Mouse (Mus musculus): ENCODE measurements around the gene Ephb2. TPM values are rescaled to one million over a fixed set of nuclear protein-coding genes. Genes with fewer than 3 reads are reported as not detected.

Ephb2 gene
- total and polyA plus RNA-seq, 3 experiments: 0.08 to 0.34 (median 0.33) TPM

DNA sequence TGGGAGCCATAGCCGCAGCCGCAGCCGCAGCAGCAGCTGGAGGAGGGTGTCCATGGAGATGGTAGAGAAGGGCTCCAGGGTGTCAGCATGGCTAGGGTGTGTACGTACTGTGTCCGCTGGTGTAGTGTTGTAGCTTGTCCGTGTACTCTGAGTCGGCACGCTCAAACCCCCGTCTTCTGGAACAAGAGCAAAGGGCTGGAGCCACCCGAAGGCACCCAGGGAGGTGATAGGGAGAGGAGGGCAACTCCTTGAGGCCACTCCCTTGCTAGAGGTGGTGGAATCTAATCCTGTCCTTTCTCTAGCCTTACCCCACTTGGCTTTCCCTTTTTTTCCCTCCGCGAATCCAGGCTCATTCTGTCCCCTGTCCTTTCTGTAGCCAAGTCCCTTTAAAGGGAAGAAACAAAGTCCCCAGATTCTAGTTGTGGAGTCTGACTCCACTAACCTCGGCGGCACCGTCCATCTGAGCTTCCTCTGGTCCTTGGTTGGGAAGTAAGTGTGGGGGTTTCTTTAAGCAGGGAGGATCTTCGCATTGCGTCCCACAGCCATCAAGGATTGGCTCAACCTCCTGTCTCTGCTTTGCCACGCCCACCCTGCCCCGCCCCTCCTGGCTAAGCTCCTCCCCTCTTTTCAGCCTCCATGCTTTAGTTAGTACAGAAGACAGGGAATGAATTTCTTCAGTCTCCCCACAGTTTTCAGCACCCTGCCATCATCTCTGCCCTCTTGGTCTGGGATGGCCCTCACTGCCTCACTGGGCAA is 163.3 kb downstream of the Ephb2 start:
- H3K36me3 ChIP-seq (replicated peaks): no peaks in the 10 kb centered on the region
- no peak for DNase-seq (ENCODE audit: low spot score)
- no peak overlapping the region for H3K4me3 ChIP-seq (ENCODE audit: low read depth, low read length)
- TF ChIP-seq GATA1 (IDR thresholded peaks at IDR 0.05; ENCODE audit: borderline replicate concordance, low read length) (no peak), CTCF (IDR thresholded peaks at IDR 0.05; ENCODE audit: low read depth, low read length) (no peak), GATA2 (IDR thresholded peaks at IDR 0.05; ENCODE audit: borderline replicate concordance, low read depth, low read length) (no peak), POLR2AphosphoS5 (IDR thresholded peaks at IDR 0.05; ENCODE audit: insufficient replicate concordance, low read depth, low read length) (no peak), TAL1 (conservative IDR thresholded peaks at IDR 0.05; ENCODE audit: low read depth, low read length) (no peak)
- ATAC-seq (ENCODE audit: extremely low read depth, insufficient number of reproducible peaks, low FRiP score, poor library complexity, severe bottlenecking): no peak
- peaks cover 7% of the 10 kb centered on the region; the same call in 1 of the 2 replicates for H3K4me1 ChIP-seq (ENCODE audit: insufficient read depth, low read depth, low read length)
- H3K27me3 ChIP-seq (ENCODE audit: insufficient read depth, low read length): peaks cover 3% of the 10 kb centered on the region
- H3K9me3 ChIP-seq (replicated peaks): no peaks in the 10 kb centered on the region

- H3K36me3 ChIP-seq (replicated peaks): no peaks in the 10 kb centered on the region
- TF ChIP-seq CTCF (IDR thresholded peaks at IDR 0.05; ENCODE audit: low read depth, low read length): no peak
- ATAC-seq (ENCODE audit: extremely low read depth, insufficient number of reproducible peaks, low FRiP score, poor library complexity, severe bottlenecking): no peak
- no peak for DNase-seq (ENCODE audit: low spot score)
- H3K9me3 ChIP-seq (replicated peaks): peaks cover 4% of the 10 kb centered on the region
- no peak overlapping the region for H3K4me3 ChIP-seq (ENCODE audit: low read depth, low read length)
- H3K27me3 ChIP-seq (ENCODE audit: insufficient read depth, low read length): no peaks in the 10 kb centered on the region; the same call in 1 of the 2 replicates
- H3K4me1 ChIP-seq (ENCODE audit: insufficient read depth, low read depth, low read length): peaks cover 11% of the 10 kb centered on the region
Observed at GRCm38 (mm10) chr4:136667757-136668156, 168.0 kb downstream of the Ephb2 start.

DNA sequence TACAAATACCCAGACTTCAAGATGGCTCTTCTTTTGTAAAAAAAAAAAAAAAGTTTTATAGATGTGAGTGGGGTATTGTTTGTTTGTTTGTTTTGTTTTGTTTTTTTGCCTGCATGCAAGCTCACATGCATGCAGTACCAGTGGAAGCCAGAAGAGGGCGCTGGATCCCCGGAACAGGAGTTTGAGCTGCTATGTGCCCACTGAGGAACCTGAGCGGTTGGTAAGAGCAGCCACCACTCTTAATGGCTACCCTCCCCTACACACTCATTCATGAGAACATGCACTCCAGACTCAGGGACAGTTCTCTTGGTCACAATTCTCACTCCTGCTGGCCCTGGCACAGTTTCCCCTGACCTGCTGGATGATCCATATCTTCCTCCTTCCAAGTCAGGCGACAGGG is 169.8 kb downstream of the Ephb2 start:
- Histone ChIP-seq H3K9me3 (replicated peaks) (peaks cover 4% of the 10 kb centered on the region), H3K27me3 (ENCODE audit: insufficient read depth, low read length) (no peaks in the 10 kb centered on the region; the same call in 1 of the 2 replicates), H3K4me3 (ENCODE audit: low read depth, low read length) (no peak overlapping the region), H3K36me3 (replicated peaks) (no peaks in the 10 kb centered on the region), H3K4me1 (ENCODE audit: insufficient read depth, low read depth, low read length) (peaks cover 14% of the 10 kb centered on the region)
- ATAC-seq (ENCODE audit: extremely low read depth, insufficient number of reproducible peaks, low FRiP score, poor library complexity, severe bottlenecking) (no peak), DNase-seq (ENCODE audit: low spot score) (no peak)
- TF ChIP-seq GATA2 (IDR thresholded peaks at IDR 0.05; ENCODE audit: borderline replicate concordance, low read depth, low read length) (no peak), CTCF (IDR thresholded peaks at IDR 0.05; ENCODE audit: low read depth, low read length) (peak; percentile 54; the same call in 1 of the 2 replicates), GATA1 (IDR thresholded peaks at IDR 0.05; ENCODE audit: borderline replicate concordance, low read length) (no peak), TAL1 (conservative IDR thresholded peaks at IDR 0.05; ENCODE audit: low read depth, low read length) (no peak), POLR2AphosphoS5 (IDR thresholded peaks at IDR 0.05; ENCODE audit: insufficient replicate concordance, low read depth, low read length) (no peak)

GRCm38 (mm10) chr4:136665068-136665467 is 170.7 kb downstream of the Ephb2 start:
- Histone ChIP-seq H3K4me3 (ENCODE audit: low read depth, low read length) (no peak overlapping the region), H3K4me1 (ENCODE audit: insufficient read depth, low read depth, low read length) (peaks cover 14% of the 10 kb centered on the region), H3K36me3 (replicated peaks) (no peaks in the 10 kb centered on the region), H3K9me3 (replicated peaks) (peaks cover 4% of the 10 kb centered on the region), H3K27me3 (ENCODE audit: insufficient read depth, low read length) (no peaks in the 10 kb centered on the region; the same call in 1 of the 2 replicates)
- no peak for DNase-seq (ENCODE audit: low spot score)
- TF ChIP-seq GATA2 (IDR thresholded peaks at IDR 0.05; ENCODE audit: borderline replicate concordance, low read depth, low read length) (no peak), TAL1 (conservative IDR thresholded peaks at IDR 0.05; ENCODE audit: low read depth, low read length) (no peak), POLR2AphosphoS5 (IDR thresholded peaks at IDR 0.05; ENCODE audit: insufficient replicate concordance, low read depth, low read length) (no peak), GATA1 (IDR thresholded peaks at IDR 0.05; ENCODE audit: borderline replicate concordance, low read length) (no peak)
- ATAC-seq (ENCODE audit: extremely low read depth, insufficient number of reproducible peaks, low FRiP score, poor library complexity, severe bottlenecking): no peak

DNA sequence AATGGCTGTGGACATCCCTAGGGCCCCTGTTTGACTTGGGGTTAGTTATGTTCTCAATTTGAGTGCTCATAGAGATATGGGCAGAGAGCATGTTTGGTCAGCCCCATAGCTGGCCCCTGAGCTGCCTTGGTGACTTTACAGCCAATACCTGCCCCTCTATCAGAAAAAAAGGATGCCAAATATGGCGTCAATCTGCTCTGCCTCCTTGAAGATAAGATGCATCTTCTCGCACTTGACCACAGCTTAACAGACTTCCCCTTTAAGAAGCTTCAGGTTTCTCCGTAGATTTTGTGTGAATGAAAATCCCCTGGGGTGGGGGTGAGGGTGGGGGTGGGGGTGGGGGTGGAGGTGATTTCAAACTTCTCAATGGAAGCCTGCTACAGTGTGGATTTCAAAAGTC is 177.9 kb downstream of the Ephb2 start:
- H3K4me3 ChIP-seq (ENCODE audit: low read depth, low read length): no peak overlapping the region
- H3K4me1 ChIP-seq (ENCODE audit: insufficient read depth, low read depth, low read length): peaks cover 61% of the 10 kb centered on the region
- DNase-seq (ENCODE audit: low spot score): peak; percentile 31
- TF ChIP-seq TAL1 (conservative IDR thresholded peaks at IDR 0.05; ENCODE audit: low read depth, low read length): no peak; the same call in 1 of the 2 replicates
- no peak for TF ChIP-seq POLR2AphosphoS5 (IDR thresholded peaks at IDR 0.05; ENCODE audit: insufficient replicate concordance, low read depth, low read length)
- TF ChIP-seq CTCF (IDR thresholded peaks at IDR 0.05; ENCODE audit: low read depth, low read length): no peak
- TF ChIP-seq GATA1 (IDR thresholded peaks at IDR 0.05; ENCODE audit: borderline replicate concordance, low read length): no peak
- TF ChIP-seq GATA2 (IDR thresholded peaks at IDR 0.05; ENCODE audit: borderline replicate concordance, low read depth, low read length): no peak
- no peaks in the 10 kb centered on the region for H3K36me3 ChIP-seq (replicated peaks)
- peak; percentile 25 for ATAC-seq (ENCODE audit: extremely low read depth, insufficient number of reproducible peaks, low FRiP score, poor library complexity, severe bottlenecking)
- no peaks in the 10 kb centered on the region for H3K9me3 ChIP-seq (replicated peaks)
- peaks cover 3% of the 10 kb centered on the region; the same call in 1 of the 2 replicates for H3K27me3 ChIP-seq (ENCODE audit: insufficient read depth, low read length)

DNA sequence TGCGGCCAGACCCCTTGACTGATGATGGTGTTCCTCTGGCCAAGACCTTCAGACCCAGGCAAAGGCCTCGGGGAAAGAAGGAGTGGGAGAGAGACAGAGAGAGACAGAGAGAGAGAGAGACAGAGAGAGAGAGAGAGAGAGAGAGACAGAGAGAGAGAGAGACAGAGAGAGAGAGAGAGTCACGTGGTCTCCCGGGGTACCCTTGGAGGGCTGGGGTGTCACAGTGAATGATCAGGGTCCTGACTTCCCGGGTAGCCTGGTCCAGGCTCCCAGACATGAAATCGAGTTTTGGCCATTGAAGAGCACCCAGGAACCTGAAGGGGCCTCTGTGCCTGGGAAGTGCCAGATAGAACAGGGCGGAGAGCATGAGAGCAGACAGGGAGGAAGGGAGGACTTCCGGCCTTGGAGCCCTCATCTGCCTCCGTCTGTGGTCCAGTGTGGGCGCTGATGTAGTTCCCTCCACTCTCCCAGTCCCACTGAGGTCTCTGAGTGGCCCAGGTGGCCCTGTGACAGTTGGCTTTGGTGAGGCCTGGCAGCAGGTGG is 182.0 kb downstream of the Ephb2 start:
- DNase-seq (ENCODE audit: low spot score): no peak
- Histone ChIP-seq H3K36me3 (replicated peaks) (no peaks in the 10 kb centered on the region), H3K9me3 (replicated peaks) (no peaks in the 10 kb centered on the region), H3K27me3 (ENCODE audit: insufficient read depth, low read length) (peaks cover 11% of the 10 kb centered on the region; the same call in 1 of the 2 replicates), H3K4me1 (ENCODE audit: insufficient read depth, low read depth, low read length) (peaks cover 78% of the 10 kb centered on the region), H3K4me3 (ENCODE audit: low read depth, low read length) (no peak overlapping the region; the same call in 1 of the 2 replicates)
- no peak for ATAC-seq (ENCODE audit: extremely low read depth, insufficient number of reproducible peaks, low FRiP score, poor library complexity, severe bottlenecking)
- no peak for TF ChIP-seq TAL1 (conservative IDR thresholded peaks at IDR 0.05; ENCODE audit: low read depth, low read length)
- no peak for TF ChIP-seq GATA1 (IDR thresholded peaks at IDR 0.05; ENCODE audit: borderline replicate concordance, low read length)
- TF ChIP-seq POLR2AphosphoS5 (IDR thresholded peaks at IDR 0.05; ENCODE audit: insufficient replicate concordance, low read depth, low read length): no peak
- TF ChIP-seq CTCF (IDR thresholded peaks at IDR 0.05; ENCODE audit: low read depth, low read length): no peak
- TF ChIP-seq GATA2 (IDR thresholded peaks at IDR 0.05; ENCODE audit: borderline replicate concordance, low read depth, low read length): no peak
